Mouse (Mus musculus): ENCODE data around the gene Raver2.

The Raver2 gene

GRCm38 (mm10) chr4:101174916-101175625 is 106.3 kb downstream of the Raver2 start:
- DNase-seq (ENCODE audit: low spot score in 2 of 2) = no peak

- no peak for DNase-seq (ENCODE audit: low spot score in 2 of 2)
Measured at GRCm38 (mm10) chr4:101176123-101176522, 107.3 kb downstream of the Raver2 start.

DNA sequence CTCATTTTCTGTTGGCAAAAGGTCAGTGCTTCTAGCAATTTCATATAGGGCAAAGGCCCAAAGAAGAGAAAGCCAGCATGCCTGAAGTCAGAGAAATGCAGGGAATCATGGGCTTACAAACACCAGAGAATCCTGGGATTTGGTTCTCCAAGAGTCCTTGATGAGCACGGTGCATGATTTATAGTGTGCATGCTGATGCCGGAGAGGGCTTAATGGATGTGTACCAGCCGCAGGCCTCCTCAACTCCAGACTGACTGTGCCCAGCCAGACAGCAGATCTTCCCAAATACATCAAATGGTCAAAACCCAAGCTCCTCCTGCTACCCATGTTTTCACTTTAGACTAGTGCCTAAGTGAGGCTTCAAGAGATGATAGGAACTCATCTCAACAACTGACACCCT is 109.0 kb downstream of the Raver2 start:
- no peak for DNase-seq (ENCODE audit: low spot score in 2 of 2)

- no peak for DNase-seq (ENCODE audit: low spot score in 2 of 2)
Measured at GRCm38 (mm10) chr4:101179076-101179475, 110.3 kb downstream of the Raver2 start.

DNA sequence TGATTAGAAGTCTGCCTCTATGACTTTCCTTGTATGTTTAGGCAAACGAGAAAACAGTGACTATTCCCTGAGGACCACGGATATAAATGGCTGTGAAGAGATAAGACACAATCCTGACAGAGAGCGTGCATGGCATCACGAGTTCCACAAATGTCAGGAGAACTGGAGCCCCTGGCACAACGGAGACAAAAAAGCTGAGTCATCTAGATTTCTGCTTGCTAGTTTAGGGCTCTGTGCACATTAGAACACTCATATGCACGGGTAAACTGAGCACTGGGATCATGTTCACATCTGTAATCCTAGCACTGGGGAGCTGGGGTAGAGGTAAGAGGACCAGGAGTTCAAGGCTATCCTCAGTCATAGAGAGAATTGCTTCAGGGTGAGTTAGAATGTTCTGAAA is 111.1 kb downstream of the Raver2 start:
- no peak for DNase-seq (ENCODE audit: low spot score in 2 of 2)

- DNase-seq (ENCODE audit: low spot score in 2 of 2) = no peak
Measured at GRCm38 (mm10) chr4:101180681-101181080, 111.9 kb downstream of the Raver2 start.

DNA sequence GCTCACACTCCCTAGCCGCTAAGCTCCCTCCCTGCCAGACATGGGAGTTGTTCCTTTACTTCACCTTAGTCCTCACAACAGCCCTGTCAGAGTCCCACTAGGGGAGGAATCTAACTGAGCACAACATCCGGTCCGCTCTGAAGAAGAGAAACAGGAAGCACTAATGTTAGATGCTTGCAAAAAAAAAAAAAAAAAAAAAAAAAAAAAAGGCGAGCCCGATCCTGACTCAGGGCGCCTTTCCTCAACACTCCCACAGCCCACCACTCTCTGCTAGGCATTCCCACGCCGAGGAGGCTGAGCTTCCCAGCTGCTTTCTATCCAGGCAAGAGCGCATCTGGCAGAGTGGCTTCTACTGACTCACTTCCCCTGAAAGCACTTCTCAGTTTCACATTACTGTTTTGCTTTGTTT is 113.8 kb downstream of the Raver2 start:
- DNase-seq (ENCODE audit: low spot score in 2 of 2) = no peak

GRCm38 (mm10) chr4:101185216-101185615 is 116.4 kb downstream of the Raver2 start:
- no peak for DNase-seq (ENCODE audit: low spot score in 2 of 2)

GRCm38 (mm10) chr4:101186591-101186990 is 117.8 kb downstream of the Raver2 start:
- no peak for DNase-seq (ENCODE audit: low spot score in 2 of 2)

DNA sequence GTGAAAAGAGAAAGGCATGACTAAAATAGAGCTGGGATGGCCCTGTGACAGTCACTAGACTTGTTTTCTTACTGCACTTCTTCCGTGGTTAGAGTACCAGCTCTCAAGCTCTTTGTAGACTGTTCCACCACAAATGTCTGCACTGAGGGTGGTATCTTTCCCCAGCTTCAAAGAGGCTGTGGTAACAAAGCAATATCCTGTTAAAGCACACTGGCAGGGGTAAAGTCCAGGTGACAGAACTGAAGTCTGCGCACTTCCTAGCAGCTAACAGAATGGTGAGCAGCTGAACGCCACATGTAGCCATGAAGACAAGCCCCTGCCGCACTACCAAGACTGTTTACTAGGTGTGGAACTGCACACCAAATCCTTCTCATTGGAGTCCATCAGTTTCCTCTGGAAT is 118.6 kb downstream of the Raver2 start:
- DNase-seq (ENCODE audit: low spot score in 2 of 2) = no peak

- no peak for DNase-seq (ENCODE audit: low spot score in 2 of 2)
Measured at GRCm38 (mm10) chr4:101192241-101192976, 123.6 kb downstream of the Raver2 start.

DNA sequence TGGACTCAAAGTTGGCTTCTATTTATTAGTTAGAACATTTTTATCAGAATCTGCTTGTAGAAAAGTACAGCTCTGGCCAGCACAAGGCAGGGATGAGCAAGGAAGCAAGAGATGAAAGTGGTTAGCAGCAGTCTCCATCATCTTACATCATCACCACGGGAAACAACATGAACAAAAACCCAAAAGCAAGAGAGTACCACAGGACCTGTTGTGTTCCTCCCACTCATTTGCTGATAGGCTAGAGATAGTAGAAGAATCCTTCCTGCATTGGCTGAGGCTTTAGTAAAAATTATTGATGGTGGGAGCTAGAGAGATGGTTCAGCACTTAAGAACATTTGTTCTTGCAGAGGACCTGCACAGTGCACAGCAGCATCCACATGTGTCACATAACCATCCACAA is 125.4 kb downstream of the Raver2 start:
- DNase-seq (ENCODE audit: low spot score in 2 of 2) = no peak

GRCm38 (mm10) chr4:101196407-101196806 is 127.6 kb downstream of the Raver2 start:
- no peak for DNase-seq (ENCODE audit: low spot score in 2 of 2)

DNA sequence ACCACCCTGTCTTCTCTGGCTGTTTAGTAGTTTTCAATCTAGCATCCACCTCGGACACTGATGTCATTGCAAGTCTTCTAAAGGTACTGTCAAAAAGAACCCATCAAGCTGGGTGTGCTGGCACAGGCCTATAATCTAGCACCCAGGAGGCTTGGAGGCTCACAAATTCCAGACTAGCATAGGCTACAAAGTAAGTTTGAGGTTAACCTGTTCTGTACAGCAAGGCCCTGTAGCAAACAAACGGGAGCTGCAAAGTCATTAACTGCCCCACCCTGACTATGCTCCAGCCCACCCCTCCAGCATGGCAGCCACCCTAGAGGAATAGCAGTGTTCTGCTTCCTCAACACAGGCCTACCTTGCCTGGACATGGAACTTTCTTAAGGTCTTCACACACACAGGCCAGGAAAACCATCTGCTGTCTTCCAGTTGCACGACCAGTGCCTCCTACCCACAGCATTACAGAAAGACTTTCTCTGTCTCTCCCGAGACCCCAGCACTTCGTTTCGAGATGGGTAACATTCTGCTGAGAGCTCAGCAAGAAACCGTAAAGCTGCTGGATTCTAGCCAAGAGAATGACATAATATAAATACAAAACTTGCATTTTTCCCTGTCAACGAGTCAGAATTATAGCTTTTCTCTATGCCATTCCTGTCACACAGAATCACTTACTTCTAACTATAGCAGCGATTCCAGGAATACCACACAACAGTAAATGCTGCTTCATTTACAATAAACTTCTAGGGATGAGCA is 128.8 kb downstream of the Raver2 start:
- DNase-seq (ENCODE audit: low spot score in 2 of 2) = no peak

DNA sequence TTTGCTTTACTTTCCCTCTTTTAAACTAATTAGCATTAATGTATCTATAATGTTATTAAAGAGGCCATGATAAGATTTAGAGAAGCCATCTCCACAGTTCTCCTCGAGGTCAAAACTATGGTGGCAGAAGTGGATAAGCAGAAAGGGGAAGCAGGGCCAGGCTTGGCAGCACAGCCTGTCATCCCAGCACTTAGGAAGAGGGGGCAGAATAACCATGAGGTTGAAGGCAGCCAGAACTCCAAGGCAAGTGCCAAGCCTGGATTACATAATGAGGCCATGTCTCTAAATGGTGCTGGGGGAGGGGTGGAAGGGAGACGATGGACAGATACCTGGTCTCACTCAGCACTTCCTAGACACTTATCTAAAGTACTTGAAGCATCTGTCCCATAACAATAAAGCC is 129.6 kb downstream of the Raver2 start:
- DNase-seq (ENCODE audit: low spot score in 2 of 2) = peak; percentile 29 to 33

GRCm38 (mm10) chr4:101199433-101200081 is 130.8 kb downstream of the Raver2 start:
- no peak for DNase-seq (ENCODE audit: low spot score in 2 of 2)
